Mouse (Mus musculus) forebrain, postnatal 0 days (tissue): ENCODE data around the gene Calhm5. TPM values are rescaled to one million over a fixed set of nuclear protein-coding genes. Genes with fewer than 3 reads are reported as not detected.

Source experiments
- ATAC-seq: fragments of 200-750 bp; cut with Nextera tagmentation; 2 replicates; pipeline ENCODE4 v1.8.0; 2017; ENCODE audit warnings: mild to moderate bottlenecking, moderate library complexity
- DNase-seq: peaks from one replicate; pipeline ENCODE4 v3.0.0-alpha.2; 2015
- H3K27ac ChIP-seq: fragments of 300-500 bp; sonication (generic); 2 replicates; pipeline ENCODE4 v1.5.1; 2014; ENCODE audit warnings: low read depth, mild to moderate bottlenecking, antibody characterized with exemption, low read length, moderate library complexity, mixed read lengths
- H3K27me3 ChIP-seq: fragments of 300-500 bp; sonication (generic); 2 replicates; pipeline ENCODE4 v1.6.1; 2014; ENCODE audit warnings: mild to moderate bottlenecking, low read length, mixed read lengths; ENCODE audit not compliant: insufficient read depth
- H3K36me3 ChIP-seq: fragments of 300-500 bp; sonication (generic); 2 replicates; pipeline ENCODE4 v1.6.1; 2014; ENCODE audit warnings: mild to moderate bottlenecking, moderate library complexity; ENCODE audit not compliant: insufficient read depth
- H3K4me1 ChIP-seq: fragments of 300-500 bp; sonication (generic); 2 replicates; pipeline ENCODE4 v1.6.1; 2014; ENCODE audit warnings: antibody characterized with exemption; ENCODE audit not compliant: insufficient read depth
- H3K4me2 ChIP-seq: fragments of 300-500 bp; sonication (generic); 2 replicates; pipeline ENCODE4 v1.6.1; 2014; ENCODE audit warnings: low read depth, mild to moderate bottlenecking, moderate library complexity
- H3K4me3 ChIP-seq: fragments of 300-500 bp; sonication (generic); 2 replicates; pipeline ENCODE4 v1.5.1; 2014; ENCODE audit warnings: low read depth, low read length, mixed read lengths
- H3K9ac ChIP-seq: fragments of 300-500 bp; sonication (generic); 2 replicates; pipeline ENCODE4 v1.6.1; 2014; ENCODE audit warnings: mild to moderate bottlenecking
- H3K9me3 ChIP-seq: fragments of 300-500 bp; sonication (generic); 2 replicates; pipeline ENCODE4 v1.6.1; 2016; ENCODE audit warnings: low read length
- CTCF ChIP-seq: sonication (generic); IDR thresholded peaks from 2 replicates; pipeline ENCODE4 v1.5.1; 2016; ENCODE audit warnings: antibody characterized with exemption, control low read depth, low read depth
- WGBS: fragments of 180-500 bp; shearing (Covaris S2); extraction: QIAGEN DNeasy Blood & Tissue Kit; methylation state at CpG from one replicate; pipeline ENCODE4 v1.1.7; 2014; 5-methylcytosine and 5-hydroxymethylcytosine counted together
- polyA plus RNA-seq: library from polyadenylated mRNA; unstranded; fragments of >200 nt; fragmentation: Nextera tagmentation; extraction: Ambion mirVana; gene quantifications from 2 replicates; pipeline ENCODE4 v1.2.1, GENCODE M21; 2015
- total RNA-seq: library from RNA; depleted of rRNA; stranded (reverse); fragments of >200 nt; gene quantifications from 2 replicates; pipeline ENCODE4 v1.2.3, GENCODE M21; 2014; rRNA removed

Gene Calhm5
- total and polyA plus RNA-seq, 2 experiments from 2014 or later = 0.76 to 0.79 TPM

DNA sequence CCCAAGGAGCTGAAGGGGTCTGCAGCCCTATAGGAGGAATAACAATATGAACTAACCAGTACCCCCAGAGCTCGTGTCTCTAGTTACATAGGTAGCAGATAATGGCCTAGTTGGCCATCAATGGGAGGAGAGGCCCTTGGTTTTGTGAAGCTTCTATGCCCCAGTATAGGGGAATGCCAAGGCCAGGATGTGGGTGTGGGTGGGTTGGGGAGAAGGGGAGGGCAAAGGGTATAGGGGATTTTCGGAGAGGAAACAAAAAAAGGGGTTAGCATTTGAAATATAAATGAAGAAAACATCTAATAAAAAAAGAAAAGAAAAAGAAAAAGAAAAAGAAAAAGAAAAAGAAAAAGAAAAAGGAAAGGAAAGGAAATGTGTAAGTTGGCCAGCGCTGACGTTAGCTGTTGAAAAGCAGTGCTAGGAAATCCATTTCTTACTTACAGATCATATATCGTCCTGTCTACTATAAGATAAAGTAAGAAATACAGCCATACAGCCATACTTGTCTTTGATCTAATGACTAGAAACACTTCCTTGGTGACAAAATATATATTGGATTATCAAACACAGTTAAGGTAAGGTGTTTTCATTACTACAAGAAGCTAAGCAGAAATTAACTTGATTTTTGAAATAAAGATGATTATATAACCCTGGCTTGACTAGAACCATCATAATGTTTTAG lies 21.7 kb downstream of the Calhm5 start:
- no peak for DNase-seq
- no peak for ATAC-seq
- H3K4me2 ChIP-seq = no peak overlapping the region
- no peaks in the 10 kb centered on the region for H3K9me3 ChIP-seq
- no peak overlapping the region for H3K9ac ChIP-seq
- no peaks in the 10 kb centered on the region for H3K36me3 ChIP-seq
- H3K4me1 ChIP-seq = no peaks in the 10 kb centered on the region
- no peaks in the 10 kb centered on the region for H3K27me3 ChIP-seq
- 92% methylated on average over 5 of the region's 5 CpGs for WGBS
- no peak overlapping the region for H3K27ac ChIP-seq
- TF ChIP-seq CTCF = no peak
- H3K4me3 ChIP-seq = no peak overlapping the region

DNA sequence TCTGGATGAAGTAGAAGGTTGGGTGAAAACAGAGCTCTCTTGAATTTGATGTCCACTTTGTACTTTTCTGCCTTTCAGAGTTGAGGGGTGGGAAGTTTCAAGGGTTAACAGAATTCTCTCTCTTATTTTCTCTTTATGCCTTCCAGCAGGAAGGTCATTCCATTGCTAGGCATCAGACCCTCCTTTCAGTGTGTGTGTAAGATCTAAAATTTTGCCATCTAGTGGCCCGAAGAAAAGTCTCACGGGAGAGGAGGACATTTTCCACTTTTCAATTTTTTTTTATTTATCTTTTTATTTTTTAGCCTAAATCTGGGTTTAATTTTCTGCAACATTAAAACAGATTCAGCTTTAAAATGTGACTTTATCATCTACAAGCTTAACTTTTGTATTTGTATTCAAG lies 24.7 kb downstream of the Calhm5 start:
- Histone ChIP-seq H3K4me1 (no peaks in the 10 kb centered on the region), H3K27me3 (no peaks in the 10 kb centered on the region), H3K4me2 (no peak overlapping the region), H3K9me3 (no peaks in the 10 kb centered on the region), H3K9ac (no peak overlapping the region), H3K4me3 (no peak overlapping the region), H3K27ac (no peak overlapping the region), H3K36me3 (no peaks in the 10 kb centered on the region)
- ATAC-seq (no peak), DNase-seq (no peak)
- TF ChIP-seq CTCF = peak; percentile 15; the same call in 1 of the 2 replicates
- WGBS = 40% methylated on average over 2 of the region's 2 CpGs

DNA sequence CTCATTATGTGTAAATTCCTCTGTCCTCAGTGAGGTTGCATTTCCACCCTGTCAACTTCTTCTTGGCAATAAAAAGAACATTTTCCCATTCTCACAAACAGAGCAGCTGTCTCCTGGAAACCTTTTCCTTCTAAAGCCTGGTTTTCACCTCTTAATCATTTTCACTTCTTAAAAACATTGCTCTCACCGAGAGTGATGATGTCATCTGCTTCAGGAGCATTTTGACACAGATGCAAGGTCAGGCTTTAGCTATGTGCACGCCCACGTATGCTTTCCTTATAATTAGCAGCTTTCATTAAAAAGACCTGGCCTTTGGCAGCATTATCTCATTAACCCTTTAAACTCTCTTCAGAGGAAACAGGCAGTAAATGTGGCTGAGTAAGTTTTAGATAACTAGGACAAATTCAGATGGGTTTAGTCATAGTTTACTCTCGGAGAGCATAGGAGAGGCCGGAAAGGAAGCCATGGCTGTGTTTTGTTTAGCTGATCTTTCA lies 25.3 kb downstream of the Calhm5 start:
- no peak for ATAC-seq

DNA sequence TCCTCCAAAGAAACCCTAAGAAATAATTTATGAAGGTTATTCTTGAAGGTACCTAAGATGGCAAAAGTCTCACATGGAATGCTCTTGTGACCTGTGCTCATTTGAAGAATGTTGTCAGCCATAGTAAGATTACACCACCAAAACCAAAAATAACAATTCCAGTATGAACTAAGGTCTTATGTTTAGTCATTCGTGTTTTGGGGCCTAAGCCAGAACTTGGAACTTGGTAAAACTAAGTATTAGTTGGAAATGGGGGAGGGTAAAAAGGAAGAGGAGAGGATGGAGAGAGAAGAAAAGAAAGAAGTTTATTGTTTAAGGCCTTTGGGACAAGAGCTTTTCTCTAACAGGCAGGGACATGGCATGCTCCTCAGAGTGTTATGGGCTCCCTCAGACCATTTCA lies 26.7 kb downstream of the Calhm5 start:
- no peak for DNase-seq
- Histone ChIP-seq H3K4me2 (no peak overlapping the region), H3K4me3 (no peak overlapping the region), H3K9ac (no peak overlapping the region), H3K9me3 (no peaks in the 10 kb centered on the region), H3K27me3 (no peaks in the 10 kb centered on the region), H3K36me3 (no peaks in the 10 kb centered on the region), H3K27ac (no peak overlapping the region), H3K4me1 (no peaks in the 10 kb centered on the region)
- 79% methylated on average over 1 of the region's 1 CpGs for whole genome bisulfite sequencing
- TF ChIP-seq CTCF = no peak
- ATAC-seq = no peak

More for the DNA sequence above, 25.3 kb downstream of the Calhm5 start:
- H3K9ac ChIP-seq = no peak overlapping the region
- H3K9me3 ChIP-seq = no peaks in the 10 kb centered on the region
- no peak for DNase-seq
- no peak for TF ChIP-seq CTCF
- H3K36me3 ChIP-seq = no peaks in the 10 kb centered on the region
- no peak overlapping the region for H3K4me2 ChIP-seq
- no peaks in the 10 kb centered on the region for H3K4me1 ChIP-seq
- H3K27me3 ChIP-seq = no peaks in the 10 kb centered on the region
- H3K27ac ChIP-seq = no peak overlapping the region
- 19% methylated on average over 5 of the region's 5 CpGs for WGBS
- H3K4me3 ChIP-seq = no peak overlapping the region

DNA sequence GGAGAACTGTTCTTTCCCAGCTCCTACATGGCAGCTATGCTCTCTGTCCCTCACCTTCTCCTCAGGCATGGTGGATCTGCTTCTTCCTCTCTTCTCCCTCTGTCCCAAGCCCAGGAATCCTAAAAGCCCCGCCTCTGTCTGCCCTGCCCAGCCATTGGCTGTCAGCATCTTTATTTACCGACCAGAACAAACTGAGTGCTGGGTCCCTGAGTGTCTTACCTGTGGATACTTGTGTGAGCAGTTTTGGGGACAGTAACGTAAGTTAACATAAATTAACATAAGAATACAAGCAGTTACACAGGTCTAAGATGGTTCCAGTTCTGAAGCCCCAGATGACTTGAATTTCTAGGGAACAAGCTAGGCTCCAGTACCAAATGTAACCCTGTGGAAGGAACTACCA lies 29.7 kb downstream of the Calhm5 start:
- Histone ChIP-seq H3K4me1 (no peaks in the 10 kb centered on the region), H3K9ac (no peak overlapping the region), H3K27me3 (no peaks in the 10 kb centered on the region), H3K27ac (no peak overlapping the region), H3K4me3 (no peak overlapping the region), H3K36me3 (no peaks in the 10 kb centered on the region), H3K9me3 (no peaks in the 10 kb centered on the region), H3K4me2 (no peak overlapping the region)
- TF ChIP-seq CTCF = no peak
- ATAC-seq = no peak
- no peak for DNase-seq
- WGBS = 64% methylated on average over 3 of the region's 3 CpGs

DNA sequence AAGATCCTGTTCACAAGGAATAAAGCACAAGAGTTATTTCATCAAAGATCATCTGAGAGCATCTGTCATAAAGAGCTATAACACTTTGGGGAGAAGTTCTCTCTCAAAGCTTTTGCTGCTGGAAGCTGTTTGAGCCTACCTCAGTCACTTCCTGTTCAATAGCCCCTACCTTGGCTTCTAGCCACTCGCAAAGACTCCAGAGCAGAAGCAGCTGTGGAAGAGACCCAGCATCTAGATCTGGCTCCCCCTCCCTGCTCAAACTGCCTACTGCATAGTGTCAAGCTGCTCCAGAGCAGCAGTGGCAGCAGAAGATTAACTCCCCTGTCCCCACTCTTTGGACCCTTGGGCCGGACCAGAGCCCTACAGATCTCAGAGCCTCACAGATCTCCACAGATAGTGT lies 42.3 kb downstream of the Calhm5 start:
- TF ChIP-seq CTCF = no peak
- H3K4me2 ChIP-seq = no peak overlapping the region
- no peak overlapping the region for H3K27ac ChIP-seq
- H3K27me3 ChIP-seq = no peaks in the 10 kb centered on the region
- no peaks in the 10 kb centered on the region for H3K4me1 ChIP-seq
- no peaks in the 10 kb centered on the region for H3K9me3 ChIP-seq
- 96% methylated on average over 2 of the region's 2 CpGs for WGBS
- no peaks in the 10 kb centered on the region for H3K36me3 ChIP-seq
- no peak overlapping the region for H3K4me3 ChIP-seq
- DNase-seq (no peak), ATAC-seq (no peak)
- H3K9ac ChIP-seq = no peak overlapping the region

DNA sequence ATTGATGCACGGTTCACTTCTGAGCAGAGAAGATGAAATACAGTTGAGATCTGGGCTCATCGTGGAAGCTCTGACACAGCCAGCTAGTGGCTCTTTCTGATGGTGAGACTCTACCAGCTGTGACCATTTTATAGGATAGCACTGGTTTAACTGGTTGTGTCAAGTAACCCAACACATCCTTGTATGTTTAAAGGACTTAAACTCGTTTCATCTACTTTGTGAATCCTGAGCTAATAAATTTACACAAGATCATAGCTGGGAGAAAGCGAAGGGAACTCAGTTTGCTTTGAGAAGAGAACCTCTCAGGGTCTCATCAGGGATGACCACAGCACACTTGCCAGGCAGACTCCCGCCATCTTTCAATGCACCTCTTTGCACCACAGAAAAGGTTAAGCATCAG lies 52.1 kb downstream of the Calhm5 start, which contains the start of gene Calhm4:
TSS of gene Calhm4 (minus strand) at position 101 of the 400 bp plus-strand sequence.
- 83% methylated on average over 5 of the region's 5 CpGs for WGBS
- Histone ChIP-seq H3K9ac (no peak within 1 kb of the TSS), H3K27ac (no peak within 1 kb of the TSS), H3K4me1 (no peaks in the 10 kb centered on the region), H3K4me2 (no peak within 1 kb of the TSS), H3K9me3 (no peaks in the 10 kb centered on the region), H3K36me3 (no peaks in the 10 kb centered on the region), H3K4me3 (no peak within 1 kb of the TSS), H3K27me3 (no peaks in the 10 kb centered on the region)
- TF ChIP-seq CTCF = no peak
- no peak for DNase-seq
- no peak for ATAC-seq

Other genes starting within 250 kb of the Calhm5 start
- not detected in 2 replicates for gene Sult3a1, start 238.8 kb downstream of the Calhm5 start, total RNA-seq
- gene Sult3a1, start 238.8 kb downstream of the Calhm5 start, polyA plus RNA-seq = not detected in 2 replicates
- 2.2 and 3.8 TPM in 2 replicates for gene Rsph4a, start 191.4 kb downstream of the Calhm5 start, total RNA-seq
- gene Rsph4a, start 191.4 kb downstream of the Calhm5 start, polyA plus RNA-seq = 1.1 and 2.0 TPM in 2 replicates
- 13.3 and 19.5 TPM in 2 replicates for gene Zup1, start 145.2 kb downstream of the Calhm5 start, total RNA-seq
- gene Zup1, start 145.2 kb downstream of the Calhm5 start, polyA plus RNA-seq = 7.4 and 11.6 TPM in 2 replicates
- gene Rwdd1, start 76.9 kb downstream of the Calhm5 start, total RNA-seq = 146 and 155 TPM in 2 replicates
- gene Rwdd1, start 76.9 kb downstream of the Calhm5 start, polyA plus RNA-seq = 176 and 195 TPM in 2 replicates
- gene Trappc3l, start 58.9 kb downstream of the Calhm5 start, total RNA-seq = 0.76 TPM in 1 of 2 replicates, not detected in the other
- 0.39 TPM in 1 of 2 replicates, not detected in the other for gene Trappc3l, start 58.9 kb downstream of the Calhm5 start, polyA plus RNA-seq
- not detected in 2 replicates for gene Calhm4, start 52.2 kb downstream of the Calhm5 start, total RNA-seq
- 0.04 TPM in 1 of 2 replicates, not detected in the other for gene Calhm4, start 52.2 kb downstream of the Calhm5 start, polyA plus RNA-seq
- gene Calhm6, start 31.5 kb upstream of the Calhm5 start, total RNA-seq = 0.29 TPM in 1 of 2 replicates, not detected in the other
- gene Calhm6, start 31.5 kb upstream of the Calhm5 start, polyA plus RNA-seq = 0.69 and 0.84 TPM in 2 replicates
- 14.1 and 19.5 TPM in 2 replicates for gene Dse, start 111.2 kb upstream of the Calhm5 start, total RNA-seq
- gene Dse, start 111.2 kb upstream of the Calhm5 start, polyA plus RNA-seq = 4.8 and 5.6 TPM in 2 replicates
- gene Tspyl1, start 185.7 kb upstream of the Calhm5 start, total RNA-seq = 107 and 108 TPM in 2 replicates
- 128 and 138 TPM in 2 replicates for gene Tspyl1, start 185.7 kb upstream of the Calhm5 start, polyA plus RNA-seq
- gene Tspyl4, start 200.9 kb upstream of the Calhm5 start, total RNA-seq = 400 and 473 TPM in 2 replicates
- gene Tspyl4, start 200.9 kb upstream of the Calhm5 start, polyA plus RNA-seq = 287 and 333 TPM in 2 replicates